Mouse (Mus musculus): ENCODE results near the gene Upp1. TPM values are rescaled to one million over a fixed set of nuclear protein-coding genes. Genes with fewer than 3 reads are reported as not detected.
"Not testable (repeated sequence)": the region's sequence is repeated elsewhere in the genome, so short reads cannot be mapped to it uniquely, and the experiment has no call there.

The Upp1 gene
- polyA plus RNA-seq, 1 experiment from 2014 or later: 5.0 TPM

DNA sequence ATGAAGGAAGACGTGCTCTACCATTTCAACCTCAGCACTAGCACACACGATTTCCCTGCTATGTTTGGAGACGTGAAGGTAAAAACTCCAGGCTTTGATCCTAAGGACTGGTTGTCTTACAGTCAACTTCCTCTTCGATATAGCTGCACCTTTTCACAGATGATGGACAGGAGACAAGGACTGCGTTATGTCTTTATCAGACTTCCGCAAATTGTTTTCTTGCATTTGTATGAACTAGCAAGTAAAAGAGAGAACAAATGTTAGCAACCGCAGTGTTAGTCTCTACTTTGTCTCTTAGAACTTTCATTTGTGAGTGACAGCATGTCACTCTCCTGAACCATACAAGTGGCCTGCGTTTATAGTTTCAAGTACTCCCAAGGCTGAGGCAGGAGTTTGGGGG is 11.6 kb downstream of the Upp1 start:
- DNase-seq (ENCODE audit: low spot score): no peak
- Histone ChIP-seq H3K4me1 (no peaks in the 10 kb centered on the region), H3K27me3 (ENCODE audit: low read depth, poor library complexity, severe bottlenecking) (peaks cover 6% of the 10 kb centered on the region; the same call in 1 of the 2 replicates), H3K27ac (no peak overlapping the region), H3K36me3 (no peaks in the 10 kb centered on the region), H3K4me3 (no peak overlapping the region), H3K9me3 (replicated peaks) (no peaks in the 10 kb centered on the region)
- WGBS: 94% methylated on average over 8 of the region's 8 CpGs

DNA sequence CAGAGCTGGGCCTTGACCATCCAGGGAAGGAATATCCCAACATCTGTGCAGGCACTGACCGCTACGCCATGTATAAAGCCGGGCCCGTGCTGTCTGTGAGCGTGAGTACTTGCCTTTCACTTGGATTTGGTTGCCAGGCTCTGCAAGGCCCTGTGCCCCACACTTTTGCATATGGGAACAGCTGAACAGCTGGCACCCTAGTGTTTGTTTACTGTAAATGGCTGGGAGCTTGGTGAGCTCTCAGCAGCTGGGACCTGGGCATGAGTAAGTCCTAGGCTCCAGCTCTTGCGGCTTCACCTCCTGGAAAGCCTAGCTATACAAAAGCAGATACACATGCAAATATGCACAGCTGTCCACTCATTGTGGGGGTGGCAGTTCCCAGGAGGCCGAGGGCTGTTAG is 13.8 kb downstream of the Upp1 start:
- H3K4me3 ChIP-seq: no peak overlapping the region

DNA sequence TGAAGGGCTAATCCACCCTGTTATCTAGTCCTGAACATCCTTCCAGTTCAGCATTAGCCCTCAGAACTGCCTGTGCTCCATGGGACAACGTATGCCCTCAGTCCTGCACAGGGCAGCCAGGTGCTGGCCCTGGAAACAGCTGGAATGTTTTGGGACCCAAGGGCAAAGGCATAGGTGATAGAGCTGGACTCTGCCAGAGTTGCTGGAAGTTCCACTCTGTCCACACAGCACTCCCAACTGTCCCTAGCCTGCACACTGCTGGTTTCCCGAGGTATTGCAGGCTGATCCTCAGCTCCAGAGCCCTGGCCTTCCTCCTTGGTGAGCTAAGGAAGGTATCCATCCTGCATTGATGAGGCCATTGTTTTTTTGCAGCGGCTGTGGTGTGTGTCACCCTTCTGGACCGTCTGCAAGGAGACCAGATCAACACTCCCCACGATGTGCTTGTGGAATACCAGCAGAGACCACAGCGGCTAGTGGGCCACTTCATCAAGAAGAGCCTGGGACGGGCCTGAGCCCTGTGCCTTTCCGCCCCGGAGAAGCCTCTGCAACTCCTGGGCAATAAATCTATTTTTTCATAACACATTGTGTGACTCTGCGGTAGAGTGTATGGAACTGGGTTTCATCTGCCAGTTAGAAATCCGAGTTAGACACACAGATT is 17.8 kb downstream of the Upp1 start:
- H3K4me3 ChIP-seq: no peak overlapping the region
- 73% methylated on average over 11 of the region's 11 CpGs for WGBS
- H3K9me3 ChIP-seq (replicated peaks): no peaks in the 10 kb centered on the region
- DNase-seq (ENCODE audit: low spot score): no peak
- no peak overlapping the region for H3K27ac ChIP-seq
- H3K4me1 ChIP-seq: no peaks in the 10 kb centered on the region
- H3K36me3 ChIP-seq: no peaks in the 10 kb centered on the region
- peaks cover 42% of the 10 kb centered on the region for H3K27me3 ChIP-seq (ENCODE audit: low read depth, poor library complexity, severe bottlenecking)

More for the DNA sequence above, 13.8 kb downstream of the Upp1 start:
- 92% methylated on average over 7 of the region's 7 CpGs for WGBS
- H3K36me3 ChIP-seq: no peaks in the 10 kb centered on the region
- no peaks in the 10 kb centered on the region for H3K4me1 ChIP-seq
- peak; percentile 14 for DNase-seq (ENCODE audit: low spot score)
- no peaks in the 10 kb centered on the region for H3K9me3 ChIP-seq (replicated peaks)
- H3K27me3 ChIP-seq (ENCODE audit: low read depth, poor library complexity, severe bottlenecking): peaks cover 13% of the 10 kb centered on the region
- no peak overlapping the region for H3K27ac ChIP-seq

DNA sequence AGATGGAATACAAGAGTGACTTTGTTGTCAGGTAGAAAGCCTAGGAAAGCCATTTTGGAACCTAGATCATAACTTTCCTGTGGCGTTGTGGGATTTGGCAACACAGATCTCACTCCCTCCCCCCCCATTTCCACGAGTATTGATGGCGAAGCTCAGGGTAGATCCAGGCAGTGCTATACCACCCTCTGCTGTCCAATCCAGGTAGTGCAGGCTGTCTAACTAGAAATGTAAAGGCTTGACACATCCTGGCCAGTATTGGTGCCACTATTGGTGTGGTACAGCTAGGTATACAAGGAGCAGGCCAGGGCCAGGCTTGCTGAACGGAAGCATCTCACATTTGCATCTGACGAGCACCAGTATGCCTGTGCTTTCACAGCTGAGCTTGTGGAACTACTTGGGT is 18.6 kb downstream of the Upp1 start:
- Histone ChIP-seq H3K4me3 (no peak overlapping the region), H3K9me3 (replicated peaks) (no peaks in the 10 kb centered on the region), H3K27ac (no peak overlapping the region), H3K27me3 (ENCODE audit: low read depth, poor library complexity, severe bottlenecking) (peaks cover 50% of the 10 kb centered on the region), H3K4me1 (no peaks in the 10 kb centered on the region), H3K36me3 (no peaks in the 10 kb centered on the region)
- peak; percentile 82 for DNase-seq (ENCODE audit: low spot score)
- 24% methylated on average over 5 of the region's 5 CpGs for WGBS

DNA sequence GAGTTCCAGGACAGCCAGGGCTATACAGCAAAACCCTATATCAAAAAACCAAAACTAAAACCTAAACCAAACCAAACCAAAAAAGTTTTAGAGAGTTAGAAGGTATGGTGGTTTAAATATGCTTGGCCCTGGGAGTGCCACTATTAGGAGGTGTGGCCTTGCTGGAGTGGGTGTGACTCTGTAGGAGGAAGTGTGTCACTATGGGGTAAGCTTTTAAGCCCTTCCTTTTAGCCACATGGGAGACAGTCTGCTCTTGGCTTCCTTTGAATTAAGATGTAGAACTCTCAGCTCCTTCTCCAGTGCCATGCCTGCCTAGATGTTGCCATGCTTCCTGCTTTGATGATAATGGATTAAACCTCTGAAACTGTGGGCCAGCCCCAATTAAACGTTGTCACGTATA is 27.2 kb downstream of the Upp1 start:
- H3K27ac ChIP-seq: no peak overlapping the region
- H3K4me3 ChIP-seq: no peak overlapping the region
- 91% methylated on average over 2 of the region's 2 CpGs for WGBS
- no peak for DNase-seq (ENCODE audit: low spot score)
- H3K36me3 ChIP-seq: no peaks in the 10 kb centered on the region
- no peaks in the 10 kb centered on the region for H3K4me1 ChIP-seq
- no peaks in the 10 kb centered on the region for H3K9me3 ChIP-seq (replicated peaks)
- peaks cover 53% of the 10 kb centered on the region for H3K27me3 ChIP-seq (ENCODE audit: low read depth, poor library complexity, severe bottlenecking)

DNA sequence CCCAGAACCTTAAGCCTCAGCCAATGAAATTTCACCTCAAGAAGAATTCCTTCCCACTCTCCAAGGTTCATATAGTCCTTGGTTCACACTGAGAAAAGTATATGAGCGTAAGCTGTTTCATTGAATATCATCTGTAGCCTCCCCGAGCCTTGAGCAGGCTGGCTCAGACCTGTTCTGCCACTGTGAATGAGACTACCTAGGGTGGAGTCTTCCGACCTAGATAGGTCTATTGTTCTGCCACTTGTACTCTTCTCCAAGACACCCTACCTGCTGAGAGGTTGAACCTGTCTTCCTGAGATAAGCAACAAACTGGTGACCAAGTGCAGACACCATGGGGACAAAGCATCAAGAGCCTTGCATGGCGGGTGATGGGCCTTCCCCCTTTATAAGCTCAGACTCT is 28.2 kb downstream of the Upp1 start:
- peaks cover 50% of the 10 kb centered on the region for H3K27me3 ChIP-seq (ENCODE audit: low read depth, poor library complexity, severe bottlenecking)
- WGBS: 94% methylated on average over 4 of the region's 4 CpGs
- H3K4me1 ChIP-seq: no peaks in the 10 kb centered on the region
- no peaks in the 10 kb centered on the region for H3K36me3 ChIP-seq
- no peak overlapping the region for H3K27ac ChIP-seq
- DNase-seq (ENCODE audit: low spot score): no peak
- H3K4me3 ChIP-seq: no peak overlapping the region
- no peaks in the 10 kb centered on the region for H3K9me3 ChIP-seq (replicated peaks)

DNA sequence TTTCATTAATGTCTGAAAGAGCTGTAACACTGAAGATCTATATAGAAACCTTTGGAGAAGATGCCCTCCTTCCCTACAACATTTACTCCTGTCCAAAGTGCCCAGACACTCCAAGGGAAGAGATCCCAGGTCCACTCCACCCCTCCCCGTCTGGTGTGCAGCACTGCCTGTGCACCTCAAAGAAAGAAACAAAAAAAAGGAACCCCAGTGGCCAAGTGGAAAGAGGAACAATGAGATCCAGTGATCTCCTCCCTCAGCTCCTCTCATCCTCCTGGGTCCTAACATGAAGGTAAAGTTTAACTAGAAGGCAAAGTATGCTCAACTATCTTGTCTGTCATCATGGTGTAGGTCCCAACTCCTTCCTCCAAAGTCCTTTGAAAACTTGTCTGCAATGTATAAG is 28.8 kb downstream of the Upp1 start:
- no peak for DNase-seq (ENCODE audit: low spot score)
- Histone ChIP-seq H3K4me3 (no peak overlapping the region), H3K27ac (no peak overlapping the region), H3K36me3 (no peaks in the 10 kb centered on the region), H3K4me1 (no peaks in the 10 kb centered on the region), H3K27me3 (ENCODE audit: low read depth, poor library complexity, severe bottlenecking) (peaks cover 50% of the 10 kb centered on the region), H3K9me3 (replicated peaks) (no peaks in the 10 kb centered on the region)
- WGBS: 83% methylated on average over 1 of the region's 1 CpGs

DNA sequence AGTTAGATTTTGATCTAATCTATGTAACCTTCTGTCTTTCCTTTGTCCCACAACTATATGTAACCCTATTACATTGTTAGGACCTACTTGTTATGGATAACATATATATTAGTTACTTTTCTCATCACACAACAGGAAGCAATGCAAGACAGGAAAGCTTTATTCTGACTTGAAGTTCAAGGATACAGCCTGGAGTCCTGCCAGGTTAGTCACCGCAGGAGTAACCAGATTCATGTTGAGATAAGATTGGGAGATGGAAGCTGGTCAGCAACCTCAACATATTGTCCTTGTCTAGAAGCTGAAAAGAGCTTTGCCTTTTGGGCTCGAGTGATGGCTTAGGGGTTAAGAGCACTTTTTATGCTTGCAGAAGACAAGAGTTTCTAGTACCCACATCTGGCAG is 30.3 kb downstream of the Upp1 start:
- DNase-seq (ENCODE audit: low spot score): no peak
- Histone ChIP-seq H3K27me3 (ENCODE audit: low read depth, poor library complexity, severe bottlenecking) (peaks cover 37% of the 10 kb centered on the region; the same call in 1 of the 2 replicates), H3K36me3 (no peaks in the 10 kb centered on the region), H3K9me3 (replicated peaks) (no peaks in the 10 kb centered on the region), H3K27ac (no peak overlapping the region), H3K4me3 (no peak overlapping the region), H3K4me1 (no peaks in the 10 kb centered on the region)
- whole genome bisulfite sequencing: 85% methylated on average over 2 of the region's 2 CpGs

DNA sequence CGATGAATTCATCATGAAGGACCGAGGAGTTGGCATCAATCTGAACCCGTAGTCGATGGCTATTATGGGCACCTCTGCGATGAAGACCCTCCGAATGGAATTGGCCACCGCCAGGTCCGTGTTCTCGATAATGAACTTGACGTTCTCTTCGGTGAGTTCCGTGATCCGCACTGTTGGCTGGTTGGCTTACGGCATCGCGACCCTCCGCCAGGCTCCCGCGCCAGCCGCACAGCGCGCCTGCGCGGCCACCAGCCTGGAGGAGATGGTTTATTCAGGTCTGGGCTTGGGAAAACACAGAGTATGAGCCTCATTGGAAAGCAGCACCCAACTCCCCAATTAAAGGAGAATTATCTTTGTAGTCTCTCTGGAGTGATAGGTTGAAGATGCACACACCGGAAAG is 32.5 kb downstream of the Upp1 start:
- DNase-seq (ENCODE audit: low spot score); H3K4me1 ChIP-seq; H3K27ac ChIP-seq; H3K4me3 ChIP-seq; H3K9me3 ChIP-seq (replicated peaks); H3K36me3 ChIP-seq: not testable (repeated sequence)
- 81% methylated on average over 25 of the region's 25 CpGs for WGBS
- peaks cover 31% of the 10 kb centered on the region; the same call in 1 of the 2 replicates for H3K27me3 ChIP-seq (ENCODE audit: low read depth, poor library complexity, severe bottlenecking)

DNA sequence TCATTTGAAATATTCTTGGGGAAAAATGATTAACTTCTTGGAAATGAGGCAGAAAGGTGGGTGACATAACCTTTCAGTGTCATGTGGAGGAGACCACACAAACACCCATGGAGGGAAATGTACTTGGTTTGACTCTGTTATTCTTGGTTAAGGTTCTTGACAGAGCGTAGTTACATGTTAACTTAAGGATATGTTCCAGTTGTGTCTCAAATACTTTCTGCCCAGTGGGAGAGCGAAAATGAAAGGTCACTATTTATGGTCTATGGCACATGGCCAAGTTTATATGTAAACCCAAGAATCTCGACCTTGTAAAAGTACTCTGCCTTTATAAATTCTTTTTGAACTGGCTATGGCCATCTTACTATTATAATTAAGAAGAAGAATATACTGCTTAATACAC is 42.0 kb downstream of the Upp1 start:
- H3K36me3 ChIP-seq: no peaks in the 10 kb centered on the region
- no peak overlapping the region for H3K27ac ChIP-seq
- WGBS: 84% methylated on average over 3 of the region's 3 CpGs
- no peaks in the 10 kb centered on the region for H3K4me1 ChIP-seq
- no peaks in the 10 kb centered on the region for H3K9me3 ChIP-seq (replicated peaks)
- H3K27me3 ChIP-seq (ENCODE audit: low read depth, poor library complexity, severe bottlenecking): no peaks in the 10 kb centered on the region; the same call in 1 of the 2 replicates
- H3K4me3 ChIP-seq: no peak overlapping the region
- no peak for DNase-seq (ENCODE audit: low spot score)

DNA sequence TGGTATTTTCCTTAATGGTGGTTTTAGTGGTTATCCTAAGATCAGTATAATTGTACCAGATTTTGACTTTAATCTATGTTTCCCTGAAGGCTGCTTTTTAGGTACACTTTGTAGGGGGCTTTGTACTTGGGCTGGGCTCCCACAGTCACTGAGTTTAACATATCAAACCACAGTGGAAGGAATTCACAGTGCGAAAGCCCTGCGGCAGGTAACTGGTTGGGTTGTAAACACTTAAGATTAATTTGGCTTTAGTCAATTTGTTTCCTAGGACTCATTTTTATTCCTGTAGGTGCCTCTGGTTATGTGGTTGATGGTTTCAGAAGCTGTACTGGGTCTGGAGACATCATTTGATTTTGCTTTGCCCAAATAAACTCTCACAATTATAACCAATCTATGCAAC is 49.4 kb downstream of the Upp1 start:
- Histone ChIP-seq H3K36me3 (no peaks in the 10 kb centered on the region), H3K9me3 (replicated peaks) (no peaks in the 10 kb centered on the region), H3K27me3 (ENCODE audit: low read depth, poor library complexity, severe bottlenecking) (no peaks in the 10 kb centered on the region), H3K27ac (no peak overlapping the region), H3K4me3 (no peak overlapping the region), H3K4me1 (no peaks in the 10 kb centered on the region)
- DNase-seq (ENCODE audit: low spot score): no peak
- WGBS: 88% methylated on average over 2 of the region's 2 CpGs

DNA sequence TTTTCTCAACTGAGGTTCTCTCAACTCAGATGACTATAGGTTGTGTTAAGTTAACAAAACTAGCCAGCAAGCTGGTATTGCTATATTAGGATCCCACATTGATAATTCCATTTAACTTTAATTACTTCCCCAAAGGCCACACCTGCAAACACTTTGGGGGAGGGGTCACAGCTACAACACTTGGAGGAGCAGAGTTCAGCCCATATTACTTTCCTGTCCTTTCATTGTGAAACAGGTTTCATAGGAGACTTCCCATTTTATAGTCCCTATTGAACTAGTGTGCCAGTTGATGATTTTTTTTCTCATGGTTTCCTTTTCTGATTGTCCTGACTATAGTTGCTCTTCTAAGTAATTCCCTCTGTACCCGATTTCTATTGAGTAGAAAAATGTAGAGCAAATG is 63.6 kb downstream of the Upp1 start:
- Histone ChIP-seq H3K4me1 (no peaks in the 10 kb centered on the region), H3K4me3 (no peak overlapping the region), H3K27me3 (ENCODE audit: low read depth, poor library complexity, severe bottlenecking) (no peaks in the 10 kb centered on the region), H3K27ac (no peak overlapping the region), H3K36me3 (no peaks in the 10 kb centered on the region), H3K9me3 (replicated peaks) (no peaks in the 10 kb centered on the region)
- DNase-seq (ENCODE audit: low spot score): no peak
- WGBS: 96% methylated on average over 1 of the region's 1 CpGs

Data from limb, embryonic 10.5 days (tissue).